Mouse (Mus musculus): Measurements from ENCODE around the gene Fas. TPM values are rescaled to one million over a fixed set of nuclear protein-coding genes. Genes with fewer than 3 reads are reported as not detected.
A peak's percentile ranks its signal among the peaks of the same experiment; 100 is the strongest.

The Fas gene
- total RNA-seq, 2 experiments from 2014 or later, result 3.8 to 5.9 TPM

- DNase-seq (ENCODE audit: low spot score), result no peak
Observed at GRCm38 (mm10) chr19:34283614-34284013, 6.9 kb upstream of the Fas start.

- no peak for DNase-seq (ENCODE audit: low spot score)
Observed at GRCm38 (mm10) chr19:34284383-34284782, 6.1 kb upstream of the Fas start.

GRCm38 (mm10) chr19:34284826-34285225 is 5.6 kb upstream of the Fas start:
- no peak for DNase-seq (ENCODE audit: low spot score)

- DNase-seq (ENCODE audit: low spot score), result no peak
Observed at GRCm38 (mm10) chr19:34287221-34287620, 3.2 kb upstream of the Fas start.

GRCm38 (mm10) chr19:34287656-34288415 is 2.6 kb upstream of the Fas start:
- DNase-seq (ENCODE audit: low spot score), result no peak

GRCm38 (mm10) chr19:34288696-34289095 is 1.8 kb upstream of the Fas start:
- no peak for DNase-seq (ENCODE audit: low spot score)

- DNase-seq (ENCODE audit: low spot score), result no peak
Observed at GRCm38 (mm10) chr19:34290872-34291341, 441 bp downstream of the Fas start.

GRCm38 (mm10) chr19:34291379-34291778 is 913 bp downstream of the Fas start:
- DNase-seq (ENCODE audit: low spot score), result no peak

GRCm38 (mm10) chr19:34291956-34292355 is 1.5 kb downstream of the Fas start:
- no peak for DNase-seq (ENCODE audit: low spot score)

GRCm38 (mm10) chr19:34292701-34293100 is 2.2 kb downstream of the Fas start:
- no peak for DNase-seq (ENCODE audit: low spot score)

GRCm38 (mm10) chr19:34293376-34293947 is 3.0 kb downstream of the Fas start:
- DNase-seq (ENCODE audit: low spot score), result no peak

GRCm38 (mm10) chr19:34295442-34295841 is 5.0 kb downstream of the Fas start:
- no peak for DNase-seq (ENCODE audit: low spot score)

- no peak for DNase-seq (ENCODE audit: low spot score)
Observed at GRCm38 (mm10) chr19:34298531-34298930, 8.1 kb downstream of the Fas start.

- DNase-seq (ENCODE audit: low spot score), result no peak
Observed at GRCm38 (mm10) chr19:34299229-34299628, 8.8 kb downstream of the Fas start.

- DNase-seq (ENCODE audit: low spot score), result no peak
Observed at GRCm38 (mm10) chr19:34300430-34300829, 10.0 kb downstream of the Fas start.

- DNase-seq (ENCODE audit: low spot score), result no peak
Observed at GRCm38 (mm10) chr19:34304917-34305316, 14.5 kb downstream of the Fas start.

GRCm38 (mm10) chr19:34306794-34307193 is 16.3 kb downstream of the Fas start:
- no peak for DNase-seq (ENCODE audit: low spot score)

- no peak for DNase-seq (ENCODE audit: low spot score)
Observed at GRCm38 (mm10) chr19:34312151-34312728, 21.8 kb downstream of the Fas start.

GRCm38 (mm10) chr19:34328051-34328450 is 37.6 kb downstream of the Fas start:
- no peak for DNase-seq (ENCODE audit: low spot score)

GRCm38 (mm10) chr19:34334300-34334699 is 43.8 kb downstream of the Fas start:
- peak; percentile 73 for DNase-seq (ENCODE audit: low spot score)

GRCm38 (mm10) chr19:34344702-34345101 is 54.2 kb downstream of the Fas start:
- DNase-seq (ENCODE audit: low spot score), result no peak

- peak; percentile 13 for DNase-seq (ENCODE audit: low spot score)
Observed at GRCm38 (mm10) chr19:34345616-34346267, 55.3 kb downstream of the Fas start.
